Mouse (Mus musculus) erythroblast, embryonic 14.5 days (primary cell): ENCODE data around the gene Ninj2.

Experiments used
- GATA1 ChIP-seq: IDR thresholded peaks from 2 replicates; pipeline ENCODE4 v1.6.1; 2012; ENCODE audit warnings: low read length, inconsistent platforms, mixed read lengths
- TAL1 ChIP-seq: IDR thresholded peaks from 3 replicates; pipeline ENCODE4 v1.6.1; 2012; ENCODE audit warnings: low read length, inconsistent platforms, mixed read lengths

- TF ChIP-seq TAL1 (no peak), GATA1 (no peak)
Observed at GRCm38 (mm10) chr6:120064627-120065026, 28.5 kb upstream of the Ninj2 start.
